Mouse (Mus musculus) olfactory bulb, adult 2 months (tissue): ENCODE measurements around the gene Atg4c.

Experiments
- CTCF ChIP-seq: fragments of 200-500 bp; IDR thresholded peaks from 2 replicates; pipeline ENCODE4 v1.5.1; 2012; ENCODE audit warnings: low read depth, mild to moderate bottlenecking, low read length, moderate library complexity; ENCODE audit not compliant: insufficient read depth
- POLR2A ChIP-seq: fragments of 200-500 bp; IDR thresholded peaks from 2 replicates; pipeline ENCODE4 v1.6.1; 2012; ENCODE audit warnings: mild to moderate bottlenecking, low read depth, low read length, moderate library complexity; ENCODE audit not compliant: insufficient read depth

GRCm38 (mm10) chr4:99289286-99289685, 95.6 kb downstream of the Atg4c start:
- TF ChIP-seq CTCF (no peak), POLR2A (no peak)
